Mouse (Mus musculus) lung, postnatal 0 days (tissue): ENCODE measurements at regions not wholly inside any gene's neighbourhood (a gene's known extent, or its start where the extent isn't known, plus 50 kb on each side); places are given as distances from the start of the nearest gene placed in this dataset.

ENCODE experiments used
- CTCF ChIP-seq: IDR thresholded peaks from 2 replicates; pipeline ENCODE4 v1.5.1; 2016; ENCODE audit warnings: antibody characterized with exemption, mild to moderate bottlenecking
- EP300 ChIP-seq: IDR thresholded peaks from 2 replicates; pipeline ENCODE4 v1.6.1; 2016; ENCODE audit warnings: antibody characterized with exemption, mild to moderate bottlenecking, control low read depth

DNA sequence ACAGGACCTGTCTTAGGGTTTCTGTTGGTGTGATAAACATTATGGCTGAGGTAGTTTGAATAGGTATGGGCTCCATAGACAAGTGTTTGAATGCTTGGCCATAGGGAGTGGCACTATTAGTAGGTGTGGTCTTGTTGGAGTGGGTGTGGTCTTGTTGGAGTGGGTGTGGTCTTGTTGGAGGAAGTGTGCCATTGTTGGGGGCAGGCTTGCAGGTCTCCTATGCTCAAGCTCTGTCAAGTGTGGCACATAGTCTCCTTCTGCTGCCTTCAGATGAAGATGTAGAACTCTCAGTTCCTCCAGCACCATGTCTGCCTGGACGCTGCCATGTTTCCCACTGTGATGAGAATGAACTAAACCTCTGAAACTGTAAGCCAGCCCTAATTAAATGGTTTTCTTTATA, 59.9 kb downstream of the Gm11983 start:
- no peak for TF ChIP-seq CTCF
- no peak for TF ChIP-seq EP300
